Mouse (Mus musculus): Measurements from ENCODE around the gene Pold1. TPM values are rescaled to one million over a fixed set of nuclear protein-coding genes. Genes with fewer than 3 reads are reported as not detected.

Pold1 gene
- polyA plus RNA-seq, 2 experiments, result 37.5 to 46.7 TPM

- Histone ChIP-seq H3K36me3 (replicated peaks; ENCODE audit: control insufficient read depth, insufficient read depth, low read depth) (peaks cover 3% of the 10 kb centered on the region; the same call in 1 of the 2 replicates), H3K4me2 (ENCODE audit: low read depth) (no peak overlapping the region), H3K9me3 (ENCODE audit: control insufficient read depth, low read length) (no peaks in the 10 kb centered on the region), H3K4me3 (ENCODE audit: insufficient read depth in 1 of 2, low read depth in 2 of 2, low read length in 2 of 2) (no peak overlapping the region), H3K4me1 (replicated peaks; ENCODE audit: control insufficient read depth in 2 of 2, insufficient read depth in 2 of 2, low read length in 1 of 2) (peaks cover 30 to 40% of the 10 kb centered on the region in 2 experiments), H3K27ac (peak overlapping the region; percentile 67), H3K27me3 (ENCODE audit: control insufficient read depth, insufficient read depth, low read length) (peaks cover 15% of the 10 kb centered on the region), H3K9ac (replicated peaks) (no peak overlapping the region)
- TF ChIP-seq CTCF (IDR thresholded peaks at IDR 0.05; ENCODE audit: low read depth) (peak; percentile 100), EP300 (IDR thresholded peaks at IDR 0.05; ENCODE audit: low read depth) (no peak)
- peak; percentile 62 to 70 (median 65) for DNase-seq (ENCODE audit: low read depth in 3 of 3, low spot score in 3 of 3)
- 33% methylated on average over 5 of the region's 5 CpGs for WGBS (ENCODE audit: insufficient replicate concordance)
- 0 out of 2 replicates have a peak, but pooled peaks have one; percentile 14 for ATAC-seq (ENCODE audit: insufficient read depth)
Observed at GRCm38 (mm10) chr7:44484841-44485571, 63.6 kb downstream of the Pold1 start.

GRCm38 (mm10) chr7:44484109-44484508 lies 64.5 kb downstream of the Pold1 start:
- no peak overlapping the region for H3K4me3 ChIP-seq (ENCODE audit: insufficient read depth in 1 of 2, low read depth in 2 of 2, low read length in 2 of 2)
- peak overlapping the region; percentile 67 for H3K27ac ChIP-seq
- H3K9me3 ChIP-seq (ENCODE audit: control insufficient read depth, low read length), result no peaks in the 10 kb centered on the region
- DNase-seq (ENCODE audit: low read depth in 3 of 3, low spot score in 3 of 3), result no peak
- H3K4me2 ChIP-seq (ENCODE audit: low read depth), result no peak overlapping the region
- no peak for ATAC-seq (ENCODE audit: insufficient read depth)
- H3K4me1 ChIP-seq (replicated peaks; ENCODE audit: control insufficient read depth in 2 of 2, insufficient read depth in 2 of 2, low read length in 1 of 2), result peaks cover 30 to 47% of the 10 kb centered on the region in 2 experiments
- TF ChIP-seq CTCF (IDR thresholded peaks at IDR 0.05; ENCODE audit: low read depth), result no peak
- H3K27me3 ChIP-seq (ENCODE audit: control insufficient read depth, insufficient read depth, low read length), result peaks cover 22% of the 10 kb centered on the region
- no peaks in the 10 kb centered on the region for H3K36me3 ChIP-seq (replicated peaks; ENCODE audit: control insufficient read depth, insufficient read depth, low read depth)
- no peak overlapping the region; the same call in 1 of the 2 replicates for H3K9ac ChIP-seq (replicated peaks)
- 100% methylated on average over 1 of the region's 1 CpGs for WGBS (ENCODE audit: insufficient replicate concordance)

GRCm38 (mm10) chr7:44482836-44483435 lies 65.7 kb downstream of the Pold1 start:
- peak; percentile 93 for ATAC-seq (ENCODE audit: insufficient read depth)
- Histone ChIP-seq H3K4me2 (ENCODE audit: low read depth) (peak overlapping the region; percentile 69), H3K4me1 (replicated peaks; ENCODE audit: control insufficient read depth in 2 of 2, insufficient read depth in 2 of 2, low read length in 1 of 2) (peaks cover 34 to 56% of the 10 kb centered on the region in 2 experiments), H3K4me3 (ENCODE audit: insufficient read depth in 1 of 2, low read depth in 2 of 2, low read length in 2 of 2) (peak overlapping the region; percentile 1 to 5; a peak in 2 of 4 replicates), H3K9ac (replicated peaks) (peak overlapping the region; percentile 64), H3K27ac (peak overlapping the region; percentile 90), H3K36me3 (replicated peaks; ENCODE audit: control insufficient read depth, insufficient read depth, low read depth) (no peaks in the 10 kb centered on the region), H3K9me3 (ENCODE audit: control insufficient read depth, low read length) (no peaks in the 10 kb centered on the region), H3K27me3 (ENCODE audit: control insufficient read depth, insufficient read depth, low read length) (peaks cover 32% of the 10 kb centered on the region)
- TF ChIP-seq EP300 (IDR thresholded peaks at IDR 0.05; ENCODE audit: low read depth) (peak; percentile 98), CTCF (IDR thresholded peaks at IDR 0.05; ENCODE audit: low read depth) (no peak)
- DNase-seq (ENCODE audit: low read depth in 3 of 3, low spot score in 3 of 3), result peak; percentile 82 to 86 (median 82)
- 40% methylated on average over 3 of the region's 3 CpGs for WGBS (ENCODE audit: insufficient replicate concordance)

Small RNA genes within 50 kb of the gene (microRNA-seq; reads per million reads assigned to microRNA genes)
- gene Mir7053, result 1.3 reads per million

Other genes starting within 250 kb of the Pold1 start
- 0.34 and 0.38 TPM in 2 replicates for gene Clec11a, start 241.9 kb downstream of the Pold1 start, polyA plus RNA-seq (2012; rRNA removed)
- gene Clec11a, start 241.9 kb downstream of the Pold1 start, polyA plus RNA-seq (2014; fragmentation: Nextera tagmentation; extraction: Ambion mirVana), result 0.33 and 0.51 TPM in 2 replicates
- 0.04 and 0.06 TPM in 2 replicates for gene Shank1, start 238.6 kb downstream of the Pold1 start, polyA plus RNA-seq (2012; rRNA removed)
- gene Shank1, start 238.6 kb downstream of the Pold1 start, polyA plus RNA-seq (2014; fragmentation: Nextera tagmentation; extraction: Ambion mirVana), result 0.05 TPM in 1 of 2 replicates, not detected in the other
- 0.02 and 0.06 TPM in 2 replicates for gene Syt3, start 164.7 kb downstream of the Pold1 start, polyA plus RNA-seq (2012; rRNA removed)
- gene Syt3, start 164.7 kb downstream of the Pold1 start, polyA plus RNA-seq (2014; fragmentation: Nextera tagmentation; extraction: Ambion mirVana), result 0.14 TPM in 1 of 2 replicates, not detected in the other
- gene 1700008O03Rik, start 163.0 kb downstream of the Pold1 start, polyA plus RNA-seq (2012; rRNA removed), result 0.06 and 0.12 TPM in 2 replicates
- not detected in 2 replicates for gene 1700008O03Rik, start 163.0 kb downstream of the Pold1 start, polyA plus RNA-seq (2014; fragmentation: Nextera tagmentation; extraction: Ambion mirVana)
- gene Lrrc4b, start 119.8 kb downstream of the Pold1 start, polyA plus RNA-seq (2012; rRNA removed), result 0.02 and 0.30 TPM in 2 replicates
- not detected in 2 replicates for gene Lrrc4b, start 119.8 kb downstream of the Pold1 start, polyA plus RNA-seq (2014; fragmentation: Nextera tagmentation; extraction: Ambion mirVana)
- 10.2 and 14.7 TPM in 2 replicates for gene Aspdh, start 83.5 kb downstream of the Pold1 start, polyA plus RNA-seq (2012; rRNA removed)
- 10.9 and 11.0 TPM in 2 replicates for gene Aspdh, start 83.5 kb downstream of the Pold1 start, polyA plus RNA-seq (2014; fragmentation: Nextera tagmentation; extraction: Ambion mirVana)
- gene Josd2, start 80.9 kb downstream of the Pold1 start, polyA plus RNA-seq (2012; rRNA removed), result 212 TPM in 2 replicates
- gene Josd2, start 80.9 kb downstream of the Pold1 start, polyA plus RNA-seq (2014; fragmentation: Nextera tagmentation; extraction: Ambion mirVana), result 155 and 164 TPM in 2 replicates
- gene Emc10, start 52.3 kb downstream of the Pold1 start, polyA plus RNA-seq (2012; rRNA removed), result 46.7 and 49.5 TPM in 2 replicates
- 41.7 and 49.3 TPM in 2 replicates for gene Emc10, start 52.3 kb downstream of the Pold1 start, polyA plus RNA-seq (2014; fragmentation: Nextera tagmentation; extraction: Ambion mirVana)
- gene Fam71e1, start 52.3 kb downstream of the Pold1 start, polyA plus RNA-seq (2012; rRNA removed), result 0.64 and 1.5 TPM in 2 replicates
- gene Fam71e1, start 52.3 kb downstream of the Pold1 start, polyA plus RNA-seq (2014; fragmentation: Nextera tagmentation; extraction: Ambion mirVana), result 0.48 and 1.6 TPM in 2 replicates
- gene Mybpc2, start 24.2 kb downstream of the Pold1 start, polyA plus RNA-seq (2012; rRNA removed), result not detected in 2 replicates
- not detected in 2 replicates for gene Mybpc2, start 24.2 kb downstream of the Pold1 start, polyA plus RNA-seq (2014; fragmentation: Nextera tagmentation; extraction: Ambion mirVana)
- gene Spib, start 16.8 kb downstream of the Pold1 start, polyA plus RNA-seq (2012; rRNA removed), result 0.15 and 0.16 TPM in 2 replicates
- 0.11 TPM in 2 replicates for gene Spib, start 16.8 kb downstream of the Pold1 start, polyA plus RNA-seq (2014; fragmentation: Nextera tagmentation; extraction: Ambion mirVana)
- 30.8 and 35.7 TPM in 2 replicates for gene Nr1h2, start 5.1 kb upstream of the Pold1 start, polyA plus RNA-seq (2012; rRNA removed)
- gene Nr1h2, start 5.1 kb upstream of the Pold1 start, polyA plus RNA-seq (2014; fragmentation: Nextera tagmentation; extraction: Ambion mirVana), result 38.1 and 41.4 TPM in 2 replicates
- gene Napsa, start 23.5 kb upstream of the Pold1 start, polyA plus RNA-seq (2012; rRNA removed), result 4.3 and 5.8 TPM in 2 replicates
- gene Napsa, start 23.5 kb upstream of the Pold1 start, polyA plus RNA-seq (2014; fragmentation: Nextera tagmentation; extraction: Ambion mirVana), result 6.7 and 8.6 TPM in 2 replicates
- 0.16 and 0.24 TPM in 2 replicates for gene Kcnc3, start 41.8 kb upstream of the Pold1 start, polyA plus RNA-seq (2012; rRNA removed)
- gene Kcnc3, start 41.8 kb upstream of the Pold1 start, polyA plus RNA-seq (2014; fragmentation: Nextera tagmentation; extraction: Ambion mirVana), result not detected in 2 replicates
- 0.15 and 0.75 TPM in 2 replicates for gene Myh14, start 122.0 kb upstream of the Pold1 start, polyA plus RNA-seq (2012; rRNA removed)
- 0.09 and 0.23 TPM in 2 replicates for gene Myh14, start 122.0 kb upstream of the Pold1 start, polyA plus RNA-seq (2014; fragmentation: Nextera tagmentation; extraction: Ambion mirVana)
- gene Izumo2, start 159.9 kb upstream of the Pold1 start, polyA plus RNA-seq (2012; rRNA removed), result not detected in 2 replicates
- gene Izumo2, start 159.9 kb upstream of the Pold1 start, polyA plus RNA-seq (2014; fragmentation: Nextera tagmentation; extraction: Ambion mirVana), result not detected in 2 replicates
- gene Vrk3, start 199.6 kb upstream of the Pold1 start, polyA plus RNA-seq (2012; rRNA removed), result 22.2 and 23.7 TPM in 2 replicates
- 20.4 and 22.2 TPM in 2 replicates for gene Vrk3, start 199.6 kb upstream of the Pold1 start, polyA plus RNA-seq (2014; fragmentation: Nextera tagmentation; extraction: Ambion mirVana)
- gene Zfp473, start 202.2 kb upstream of the Pold1 start, polyA plus RNA-seq (2012; rRNA removed), result 0.79 and 0.96 TPM in 2 replicates
- 0.81 and 1.1 TPM in 2 replicates for gene Zfp473, start 202.2 kb upstream of the Pold1 start, polyA plus RNA-seq (2014; fragmentation: Nextera tagmentation; extraction: Ambion mirVana)